Mouse (Mus musculus): ENCODE measurements around the gene Ndufs2.

- TF ChIP-seq CTCF (IDR thresholded peaks at IDR 0.05; ENCODE audit: low read depth) (no peak), EP300 (optimal IDR thresholded peaks at IDR 0.05) (no peak)
These were observed 24.4 kb downstream of the Ndufs2 start for GRCm38 (mm10) chr1:171226780-171227179.

Measured in stomach, postnatal 0 days (tissue).